Comparison of ENCODE assay signal across 17 mouse cellular contexts in the genomic region with DNA sequence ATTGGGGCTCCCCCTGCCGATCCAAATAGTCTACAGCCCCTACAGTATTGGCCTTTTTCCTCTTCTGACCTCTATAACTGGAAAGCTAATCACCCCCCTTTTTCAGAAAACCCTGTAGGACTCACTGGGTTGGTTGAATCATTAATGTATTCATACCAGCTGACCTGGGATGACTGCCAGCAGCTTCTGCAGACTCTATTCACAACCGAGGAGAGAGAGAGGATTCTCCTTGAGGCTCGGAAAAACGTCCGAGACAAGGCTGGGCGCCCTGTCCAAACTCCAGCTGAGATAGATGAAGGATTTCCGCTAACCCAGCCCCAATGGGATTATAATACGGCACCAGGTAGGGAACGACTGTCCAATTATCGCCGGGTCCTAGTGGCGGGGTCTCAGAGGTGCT. TPM values are rescaled to one million over a fixed set of nuclear protein-coding genes. Genes with fewer than 3 reads are reported as not detected.
"Had no signal": no experiment of that assay in that cellular context is flagged by ENCODE, and none has a peak within 500 bp of the region (broad histone marks: within the 10 kb centered on the region; RNA-seq: fewer than 3 reads in every experiment).

No protein-coding gene starts in this region.

RNA-seq across cellular contexts. Expression of a gene that starts 19.4 kb away (rescaled TPM):
- total RNA-seq: gastrocnemius, adult 18-20 months; gastrocnemius, postnatal 14 days; gastrocnemius, postnatal 36 days; heart, postnatal 25 days; heart, postnatal 4 days; layer of hippocampus, adult 18-20 months; layer of hippocampus, postnatal 14 days; left cerebral cortex, adult 18-20 months; left cerebral cortex, postnatal 10 days; left cerebral cortex, postnatal 25 days had no signal

RNA-seq across cellular contexts. Expression of a gene that starts 27.1 kb away (rescaled TPM):
- total RNA-seq: gastrocnemius, adult 18-20 months; gastrocnemius, adult 8-10 months; gastrocnemius, postnatal 14 days; gastrocnemius, postnatal 36 days; heart, postnatal 10 days; heart, postnatal 25 days; heart, postnatal 4 days; layer of hippocampus, adult 18-20 months; layer of hippocampus, postnatal 14 days; layer of hippocampus, postnatal 36 days; left cerebral cortex, adult 18-20 months; left cerebral cortex, postnatal 10 days; left cerebral cortex, postnatal 25 days had no signal

RNA-seq across cellular contexts. Expression of a gene that starts 43.9 kb away (rescaled TPM):
- total RNA-seq: left cerebral cortex, postnatal 10 days had no signal

RNA-seq across cellular contexts. Expression of a gene that starts 59.3 kb away (rescaled TPM):
- total RNA-seq: gastrocnemius, adult 18-20 months; gastrocnemius, adult 8-10 months; gastrocnemius, postnatal 14 days; gastrocnemius, postnatal 36 days; heart, adult 18-20 months; heart, adult 8-10 months; heart, postnatal 25 days; heart, postnatal 4 days; layer of hippocampus, adult 18-20 months; layer of hippocampus, adult 8-10 months; layer of hippocampus, postnatal 14 days; left cerebral cortex, adult 18-20 months; left cerebral cortex, adult 8-10 months; left cerebral cortex, postnatal 10 days; left cerebral cortex, postnatal 25 days had no signal
